Mouse (Mus musculus): Measurements from ENCODE around the gene Babam2.

DNA sequence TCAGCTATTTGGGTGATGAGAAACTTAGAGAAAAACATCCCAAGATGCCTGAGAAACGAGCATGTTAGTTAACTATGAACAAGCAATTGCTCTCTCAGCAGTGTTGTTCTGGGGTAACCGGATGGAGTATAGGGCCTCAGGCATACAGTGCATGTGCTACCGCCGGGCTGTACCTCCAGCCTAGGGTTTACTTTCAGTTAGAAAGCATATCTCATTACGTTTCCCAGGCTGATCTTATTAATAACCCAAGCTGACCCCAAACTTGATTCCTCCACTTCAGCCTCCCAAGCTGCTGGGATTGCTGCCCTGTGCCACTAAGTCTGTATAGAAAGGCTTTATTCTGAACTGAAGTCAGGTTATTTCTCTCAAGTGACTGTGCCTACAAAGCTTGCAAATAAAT lies 205.4 kb downstream of the Babam2 start:
- TF ChIP-seq POLR2A (IDR thresholded peaks at IDR 0.05; ENCODE audit: extremely low read depth, insufficient read depth, low read length) = no peak
- no peak for TF ChIP-seq CTCF (IDR thresholded peaks at IDR 0.05; ENCODE audit: extremely low read depth, insufficient read depth, low read length)
